Mouse (Mus musculus): ENCODE data around the gene Aldh1a1. TPM values are rescaled to one million over a fixed set of nuclear protein-coding genes. Genes with fewer than 3 reads are reported as not detected.
"Not testable (repeated sequence)": the region's sequence is repeated elsewhere in the genome, so short reads cannot be mapped to it uniquely, and the experiment has no call there.

Gene Aldh1a1
- polyA plus RNA-seq, 1 experiment from 2014 or later: 0.81 TPM

GRCm38 (mm10) chr19:20603212-20603611, 110.7 kb downstream of the Aldh1a1 start:
- no peak overlapping the region for H3K4me3 ChIP-seq (replicated peaks)
- 35% methylated on average over 1 of the region's 1 CpGs for WGBS (ENCODE audit: insufficient replicate concordance)
- no peak overlapping the region for H3K9ac ChIP-seq
- H3K27me3 ChIP-seq: no peaks in the 10 kb centered on the region
- no peak for DNase-seq
- ATAC-seq (ENCODE audit: low read depth): no peak
- no peaks in the 10 kb centered on the region for H3K9me3 ChIP-seq (replicated peaks)
- H3K27ac ChIP-seq: no peak overlapping the region
- H3K4me1 ChIP-seq (replicated peaks): no peaks in the 10 kb centered on the region
- no peaks in the 10 kb centered on the region for H3K36me3 ChIP-seq
- H3K4me2 ChIP-seq: no peak overlapping the region

GRCm38 (mm10) chr19:20603866-20604265, 111.4 kb downstream of the Aldh1a1 start:
- H3K4me2 ChIP-seq: no peak overlapping the region
- 76% methylated on average over 2 of the region's 2 CpGs for WGBS (ENCODE audit: insufficient replicate concordance)
- no peaks in the 10 kb centered on the region for H3K36me3 ChIP-seq
- ATAC-seq (ENCODE audit: low read depth) (no peak), DNase-seq (no peak)
- H3K9ac ChIP-seq: no peak overlapping the region
- H3K27ac ChIP-seq: no peak overlapping the region
- no peaks in the 10 kb centered on the region for H3K4me1 ChIP-seq (replicated peaks)
- no peak overlapping the region for H3K4me3 ChIP-seq (replicated peaks)
- no peaks in the 10 kb centered on the region for H3K27me3 ChIP-seq
- no peaks in the 10 kb centered on the region for H3K9me3 ChIP-seq (replicated peaks)

GRCm38 (mm10) chr19:20614252-20614930, 121.9 kb downstream of the Aldh1a1 start:
- Histone ChIP-seq H3K4me1 (replicated peaks) (no peaks in the 10 kb centered on the region), H3K9ac (no peak overlapping the region), H3K9me3 (replicated peaks) (no peaks in the 10 kb centered on the region), H3K36me3 (no peaks in the 10 kb centered on the region), H3K4me2 (no peak overlapping the region), H3K27me3 (no peaks in the 10 kb centered on the region), H3K4me3 (replicated peaks) (no peak overlapping the region), H3K27ac (no peak overlapping the region)
- no peak for DNase-seq
- no peak for ATAC-seq (ENCODE audit: low read depth)
- 31% methylated on average over 3 of the region's 3 CpGs for WGBS (ENCODE audit: insufficient replicate concordance)

GRCm38 (mm10) chr19:20622434-20622833, 129.9 kb downstream of the Aldh1a1 start:
- H3K9ac ChIP-seq: no peak overlapping the region
- no peak overlapping the region for H3K27ac ChIP-seq
- no peaks in the 10 kb centered on the region for H3K27me3 ChIP-seq
- no peak for DNase-seq
- H3K9me3 ChIP-seq (replicated peaks): no peaks in the 10 kb centered on the region
- no peak overlapping the region for H3K4me3 ChIP-seq (replicated peaks)
- no peaks in the 10 kb centered on the region for H3K36me3 ChIP-seq
- WGBS (ENCODE audit: insufficient replicate concordance): 45% methylated on average over 2 of the region's 2 CpGs
- ATAC-seq (ENCODE audit: low read depth): no peak
- no peak overlapping the region for H3K4me2 ChIP-seq
- H3K4me1 ChIP-seq (replicated peaks): no peaks in the 10 kb centered on the region

- H3K27me3 ChIP-seq: no peaks in the 10 kb centered on the region
- H3K4me1 ChIP-seq (replicated peaks): no peaks in the 10 kb centered on the region
- no peak overlapping the region for H3K4me3 ChIP-seq (replicated peaks)
- 66% methylated on average over 10 of the region's 10 CpGs for WGBS (ENCODE audit: insufficient replicate concordance)
- ATAC-seq (ENCODE audit: low read depth): no peak
- no peak overlapping the region for H3K9ac ChIP-seq
- H3K27ac ChIP-seq: no peak overlapping the region
- H3K4me2 ChIP-seq: no peak overlapping the region
- H3K9me3 ChIP-seq (replicated peaks): no peaks in the 10 kb centered on the region
- no peak for DNase-seq
- no peaks in the 10 kb centered on the region for H3K36me3 ChIP-seq
Observed at GRCm38 (mm10) chr19:20623416-20623815, 130.9 kb downstream of the Aldh1a1 start.

- 60% methylated on average over 1 of the region's 1 CpGs for WGBS (ENCODE audit: insufficient replicate concordance)
Observed at GRCm38 (mm10) chr19:20631020-20631419, 138.5 kb downstream of the Aldh1a1 start.

GRCm38 (mm10) chr19:20633876-20634691, 141.6 kb downstream of the Aldh1a1 start:
- ATAC-seq (ENCODE audit: low read depth): no peak
- no peaks in the 10 kb centered on the region for H3K36me3 ChIP-seq
- no peaks in the 10 kb centered on the region for H3K27me3 ChIP-seq
- no peaks in the 10 kb centered on the region for H3K9me3 ChIP-seq (replicated peaks)
- no peak overlapping the region for H3K4me3 ChIP-seq (replicated peaks)
- no peak for DNase-seq
- H3K27ac ChIP-seq: no peak overlapping the region
- WGBS (ENCODE audit: insufficient replicate concordance): 64% methylated on average over 12 of the region's 12 CpGs
- no peak overlapping the region for H3K9ac ChIP-seq
- H3K4me1 ChIP-seq (replicated peaks): no peaks in the 10 kb centered on the region
- no peak overlapping the region for H3K4me2 ChIP-seq

More at GRCm38 (mm10) chr19:20631020-20631419, 138.5 kb downstream of the Aldh1a1 start:
- no peak overlapping the region for H3K27ac ChIP-seq
- H3K27me3 ChIP-seq: no peaks in the 10 kb centered on the region
- no peak for ATAC-seq (ENCODE audit: low read depth)
- no peak for DNase-seq
- H3K9ac ChIP-seq: no peak overlapping the region
- no peak overlapping the region for H3K4me3 ChIP-seq (replicated peaks)
- H3K9me3 ChIP-seq (replicated peaks): no peaks in the 10 kb centered on the region
- H3K4me2 ChIP-seq: no peak overlapping the region
- no peaks in the 10 kb centered on the region for H3K4me1 ChIP-seq (replicated peaks)
- H3K36me3 ChIP-seq: no peaks in the 10 kb centered on the region

- H3K36me3 ChIP-seq: no peaks in the 10 kb centered on the region
- no peak overlapping the region for H3K9ac ChIP-seq
- no peaks in the 10 kb centered on the region for H3K9me3 ChIP-seq (replicated peaks)
- 56% methylated on average over 3 of the region's 3 CpGs for WGBS (ENCODE audit: insufficient replicate concordance)
- no peak overlapping the region for H3K4me3 ChIP-seq (replicated peaks)
- H3K27me3 ChIP-seq: no peaks in the 10 kb centered on the region
- H3K4me1 ChIP-seq (replicated peaks): no peaks in the 10 kb centered on the region
- no peak for ATAC-seq (ENCODE audit: low read depth)
- DNase-seq: no peak
- no peak overlapping the region for H3K27ac ChIP-seq
- no peak overlapping the region for H3K4me2 ChIP-seq
Observed at GRCm38 (mm10) chr19:20644346-20644745, 151.8 kb downstream of the Aldh1a1 start.

GRCm38 (mm10) chr19:20647496-20647895, 155.0 kb downstream of the Aldh1a1 start:
- H3K4me2 ChIP-seq; H3K27ac ChIP-seq; DNase-seq; H3K4me1 ChIP-seq (replicated peaks); H3K27me3 ChIP-seq; H3K36me3 ChIP-seq; H3K9ac ChIP-seq; H3K9me3 ChIP-seq (replicated peaks); H3K4me3 ChIP-seq (replicated peaks); ATAC-seq (ENCODE audit: low read depth): not testable (repeated sequence)

- Histone ChIP-seq H3K4me1 (replicated peaks) (no peaks in the 10 kb centered on the region), H3K9ac (no peak overlapping the region), H3K4me3 (replicated peaks) (no peak overlapping the region), H3K9me3 (replicated peaks) (no peaks in the 10 kb centered on the region), H3K27ac (no peak overlapping the region), H3K27me3 (no peaks in the 10 kb centered on the region), H3K36me3 (no peaks in the 10 kb centered on the region), H3K4me2 (no peak overlapping the region)
- no peak for ATAC-seq (ENCODE audit: low read depth)
- no peak for DNase-seq
- whole genome bisulfite sequencing (ENCODE audit: insufficient replicate concordance): 36% methylated on average over 2 of the region's 2 CpGs
Observed at GRCm38 (mm10) chr19:20650008-20650407, 157.5 kb downstream of the Aldh1a1 start.

GRCm38 (mm10) chr19:20653082-20653676, 160.7 kb downstream of the Aldh1a1 start:
- Histone ChIP-seq H3K9ac (no peak overlapping the region), H3K9me3 (replicated peaks) (no peaks in the 10 kb centered on the region), H3K4me1 (replicated peaks) (no peaks in the 10 kb centered on the region), H3K4me2 (no peak overlapping the region), H3K4me3 (replicated peaks) (no peak overlapping the region), H3K36me3 (no peaks in the 10 kb centered on the region), H3K27ac (no peak overlapping the region), H3K27me3 (no peaks in the 10 kb centered on the region)
- WGBS (ENCODE audit: insufficient replicate concordance): 48% methylated on average over 1 of the region's 1 CpGs
- ATAC-seq (ENCODE audit: low read depth): no peak
- DNase-seq: no peak
